Mouse (Mus musculus) G1E (cell line): Measurements from ENCODE around the gene Smarce1. TPM values are rescaled to one million over a fixed set of nuclear protein-coding genes. Genes with fewer than 3 reads are reported as not detected.

Experiments
- ATAC-seq: 2 replicates; pipeline ENCODE4 v1.8.0; 2016; ENCODE audit warnings: mild to moderate bottlenecking; ENCODE audit not compliant: insufficient number of reproducible peaks, poor library complexity, low FRiP score, severe bottlenecking; ENCODE audit errors: extremely low read depth
- DNase-seq: peaks from one replicate; pipeline ENCODE4 v3.0.0; 2012; ENCODE audit warnings: low spot score
- H3K27me3 ChIP-seq: 2 replicates; pipeline ENCODE4 v1.6.1; 2012; ENCODE audit warnings: mild to moderate bottlenecking, low read length, inconsistent platforms; ENCODE audit not compliant: insufficient read depth
- H3K36me3 ChIP-seq: replicated peaks from 2 replicates; pipeline ENCODE3; 2012; ENCODE audit warnings: mild to moderate bottlenecking, inconsistent platforms
- H3K4me1 ChIP-seq: 2 replicates; pipeline ENCODE4 v1.6.1; 2012; ENCODE audit warnings: low read depth, low read length, inconsistent platforms, mixed read lengths; ENCODE audit not compliant: insufficient read depth
- H3K4me3 ChIP-seq: 2 replicates; pipeline ENCODE4 v1.5.1; 2012; ENCODE audit warnings: low read depth, mild to moderate bottlenecking, inconsistent platforms, low read length, moderate library complexity, mixed read lengths
- H3K9me3 ChIP-seq: replicated peaks from 2 replicates; pipeline ENCODE4 v1.6.1; 2012; ENCODE audit warnings: inconsistent platforms
- CTCF ChIP-seq: IDR thresholded peaks from 2 replicates; pipeline ENCODE4 v1.5.1; 2012; ENCODE audit warnings: low read depth, low read length, inconsistent platforms, mixed read lengths
- GATA1 ChIP-seq: IDR thresholded peaks from 2 replicates; pipeline ENCODE4 v1.6.1; 2012; ENCODE audit warnings: borderline replicate concordance, low read length, inconsistent platforms, mixed read lengths
- GATA2 ChIP-seq: IDR thresholded peaks from 2 replicates; pipeline ENCODE4 v1.6.1; 2012; ENCODE audit warnings: low read depth, low read length, inconsistent platforms, borderline replicate concordance
- POLR2AphosphoS5 ChIP-seq: IDR thresholded peaks from 2 replicates; pipeline ENCODE4 v1.6.1; 2012; ENCODE audit warnings: low read depth, low read length, inconsistent platforms; ENCODE audit not compliant: insufficient replicate concordance
- TAL1 ChIP-seq: conservative IDR thresholded peaks from 2 replicates; pipeline ENCODE4 v1.6.1; 2012; ENCODE audit warnings: low read depth, low read length, inconsistent platforms, mixed read lengths
- polyA plus RNA-seq: library from polyadenylated mRNA; stranded (reverse); fragments of >175 nt; gene quantifications from 2 replicates; pipeline ENCODE4 v1.2.3, GENCODE M21; 2012
- total RNA-seq, 2 experiments: library from RNA; stranded (forward) in 1 of 2; stranded (reverse) in 1 of 2; fragments of 200-1000 nt in 1 of 2; fragments of >200 nt in 1 of 2; fragmentation: Nextera tagmentation in 1 of 2; gene quantifications; 2 replicates each; pipeline ENCODE4 v1.2.3; 2014 to 2017

Gene Smarce1
- total and polyA plus RNA-seq, 3 experiments = 160 to 391 (median 168) TPM

GRCm38 (mm10) chr11:99160228-99160627 lies 70.6 kb downstream of the Smarce1 start:
- H3K4me1 ChIP-seq = no peaks in the 10 kb centered on the region; the same call in 1 of the 2 replicates
- no peaks in the 10 kb centered on the region for H3K36me3 ChIP-seq
- TF ChIP-seq CTCF (no peak), TAL1 (no peak), POLR2AphosphoS5 (no peak), GATA2 (no peak), GATA1 (no peak)
- no peak overlapping the region for H3K4me3 ChIP-seq
- peaks cover 24% of the 10 kb centered on the region for H3K27me3 ChIP-seq
- H3K9me3 ChIP-seq = no peaks in the 10 kb centered on the region
- ATAC-seq (no peak), DNase-seq (no peak)

Other genes starting within 250 kb of the Smarce1 start
- not detected in 2 replicates for gene Gjd3, start 248.0 kb downstream of the Smarce1 start, total RNA-seq (2014; fragmentation: Nextera tagmentation)
- not detected in 2 replicates for gene Gjd3, start 248.0 kb downstream of the Smarce1 start, total RNA-seq (2017)
- gene Gjd3, start 248.0 kb downstream of the Smarce1 start, polyA plus RNA-seq = not detected in 2 replicates
- 426 and 497 TPM in 2 replicates for gene Top2a, start 206.8 kb downstream of the Smarce1 start, total RNA-seq (2014; fragmentation: Nextera tagmentation)
- gene Top2a, start 206.8 kb downstream of the Smarce1 start, total RNA-seq (2017) = 717 and 752 TPM in 2 replicates
- 29.0 and 89.9 TPM in 2 replicates for gene Top2a, start 206.8 kb downstream of the Smarce1 start, polyA plus RNA-seq
- not detected in 2 replicates for gene Igfbp4, start 189.8 kb downstream of the Smarce1 start, total RNA-seq (2014; fragmentation: Nextera tagmentation)
- gene Igfbp4, start 189.8 kb downstream of the Smarce1 start, total RNA-seq (2017) = 0.98 and 1.3 TPM in 2 replicates
- 2.2 and 3.6 TPM in 2 replicates for gene Igfbp4, start 189.8 kb downstream of the Smarce1 start, polyA plus RNA-seq
- gene Tns4, start 141.7 kb downstream of the Smarce1 start, total RNA-seq (2014; fragmentation: Nextera tagmentation) = not detected in 2 replicates
- 1.4 TPM in 2 replicates for gene Tns4, start 141.7 kb downstream of the Smarce1 start, total RNA-seq (2017)
- 0.02 and 0.22 TPM in 2 replicates for gene Tns4, start 141.7 kb downstream of the Smarce1 start, polyA plus RNA-seq
- gene Ccr7, start 75.9 kb downstream of the Smarce1 start, total RNA-seq (2014; fragmentation: Nextera tagmentation) = not detected in 2 replicates
- 0.11 TPM in 1 of 2 replicates, not detected in the other for gene Ccr7, start 75.9 kb downstream of the Smarce1 start, total RNA-seq (2017)
- gene Ccr7, start 75.9 kb downstream of the Smarce1 start, polyA plus RNA-seq = not detected in 2 replicates
- not detected in 2 replicates for gene Krt222, start 13.1 kb upstream of the Smarce1 start, total RNA-seq (2014; fragmentation: Nextera tagmentation)
- 0.05 and 0.17 TPM in 2 replicates for gene Krt222, start 13.1 kb upstream of the Smarce1 start, total RNA-seq (2017)
- not detected in 2 replicates for gene Krt222, start 13.1 kb upstream of the Smarce1 start, polyA plus RNA-seq
- not detected in 2 replicates for gene Krt24, start 54.2 kb upstream of the Smarce1 start, total RNA-seq (2014; fragmentation: Nextera tagmentation)
- not detected in 2 replicates for gene Krt24, start 54.2 kb upstream of the Smarce1 start, total RNA-seq (2017)
- gene Krt24, start 54.2 kb upstream of the Smarce1 start, polyA plus RNA-seq = not detected in 2 replicates
- not detected in 2 replicates for gene Krt25, start 91.9 kb upstream of the Smarce1 start, total RNA-seq (2014; fragmentation: Nextera tagmentation)
- not detected in 2 replicates for gene Krt25, start 91.9 kb upstream of the Smarce1 start, total RNA-seq (2017)
- not detected in 2 replicates for gene Krt25, start 91.9 kb upstream of the Smarce1 start, polyA plus RNA-seq
- not detected in 2 replicates for gene Krt26, start 106.9 kb upstream of the Smarce1 start, total RNA-seq (2014; fragmentation: Nextera tagmentation)
- 0.06 and 0.11 TPM in 2 replicates for gene Krt26, start 106.9 kb upstream of the Smarce1 start, total RNA-seq (2017)
- gene Krt26, start 106.9 kb upstream of the Smarce1 start, polyA plus RNA-seq = not detected in 2 replicates
- not detected in 2 replicates for gene Krt27, start 120.1 kb upstream of the Smarce1 start, total RNA-seq (2014; fragmentation: Nextera tagmentation)
- gene Krt27, start 120.1 kb upstream of the Smarce1 start, total RNA-seq (2017) = not detected in 2 replicates
- not detected in 2 replicates for gene Krt27, start 120.1 kb upstream of the Smarce1 start, polyA plus RNA-seq
- gene Krt28, start 143.9 kb upstream of the Smarce1 start, total RNA-seq (2014; fragmentation: Nextera tagmentation) = not detected in 2 replicates
- 0.11 TPM in 1 of 2 replicates, not detected in the other for gene Krt28, start 143.9 kb upstream of the Smarce1 start, total RNA-seq (2017)
- not detected in 2 replicates for gene Krt28, start 143.9 kb upstream of the Smarce1 start, polyA plus RNA-seq
- gene Krt10, start 158.3 kb upstream of the Smarce1 start, total RNA-seq (2014; fragmentation: Nextera tagmentation) = 5.6 and 8.6 TPM in 2 replicates
- 1.7 and 2.0 TPM in 2 replicates for gene Krt10, start 158.3 kb upstream of the Smarce1 start, total RNA-seq (2017)
- gene Krt10, start 158.3 kb upstream of the Smarce1 start, polyA plus RNA-seq = 8.5 and 12.5 TPM in 2 replicates
- not detected in 2 replicates for gene Krt12, start 191.2 kb upstream of the Smarce1 start, total RNA-seq (2014; fragmentation: Nextera tagmentation)
- gene Krt12, start 191.2 kb upstream of the Smarce1 start, total RNA-seq (2017) = 0.06 TPM in 1 of 2 replicates, not detected in the other
- gene Krt12, start 191.2 kb upstream of the Smarce1 start, polyA plus RNA-seq = not detected in 2 replicates
- gene Krt20, start 207.1 kb upstream of the Smarce1 start, total RNA-seq (2014; fragmentation: Nextera tagmentation) = not detected in 2 replicates
- not detected in 2 replicates for gene Krt20, start 207.1 kb upstream of the Smarce1 start, total RNA-seq (2017)
- gene Krt20, start 207.1 kb upstream of the Smarce1 start, polyA plus RNA-seq = not detected in 2 replicates